Mouse (Mus musculus) layer of hippocampus, postnatal 36 days (tissue): ENCODE data around the gene Prkag2. TPM values are rescaled to one million over a fixed set of nuclear protein-coding genes. Genes with fewer than 3 reads are reported as not detected.

Experiments
- DNase-seq, 2 experiments: peaks; one replicate each; pipeline ENCODE4 v3.0.0; 2022
- total RNA-seq, 2 experiments: library from RNA; stranded (reverse); gene quantifications; 2 replicates each; pipeline ENCODE4 v1.2.3; 2021

Gene Prkag2
- total RNA-seq, 2 experiments from 2014 or later, result 180 to 182 TPM

DNA sequence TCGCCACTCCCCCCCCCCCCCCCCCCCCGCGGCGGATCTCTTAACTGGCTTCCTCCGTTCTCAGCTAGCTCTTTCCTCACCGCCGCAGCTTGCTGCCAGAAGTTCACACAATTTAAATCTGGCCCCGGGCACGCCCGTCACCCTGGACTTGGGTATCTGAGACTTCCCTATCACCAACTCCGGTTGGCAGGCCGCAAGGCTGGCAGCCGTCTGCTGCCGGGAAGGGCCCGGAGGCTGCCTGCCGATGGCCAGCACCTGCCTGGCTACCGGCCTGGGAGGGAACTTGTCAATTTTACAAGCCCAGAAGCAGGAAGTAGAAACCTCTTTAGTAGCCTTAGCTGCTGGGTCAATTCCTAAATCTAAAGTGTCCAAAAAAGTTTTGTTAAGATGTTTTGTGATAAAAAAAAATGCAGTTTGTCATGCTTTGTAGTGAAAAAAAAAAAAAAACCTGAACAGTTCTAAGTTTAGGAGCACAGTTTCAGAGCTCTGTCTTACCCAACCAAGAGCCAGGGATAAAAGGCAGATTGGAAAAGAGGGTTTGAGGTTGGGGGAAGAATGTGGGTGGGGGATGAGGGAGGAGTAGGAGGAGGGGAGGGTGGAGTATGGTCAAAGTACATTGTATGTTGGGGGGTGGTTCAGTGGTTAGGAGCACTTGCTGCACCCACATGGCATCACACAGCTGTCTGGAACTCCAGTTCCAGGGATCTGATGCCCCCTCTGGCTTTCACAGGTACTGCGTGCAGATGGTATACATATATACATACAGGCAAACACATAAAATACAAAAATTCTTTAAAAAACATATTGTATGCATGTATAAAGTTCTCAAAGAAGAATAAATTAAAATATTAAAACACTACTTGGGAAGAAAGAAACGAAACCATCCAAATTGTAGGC is 191.4 kb downstream of the Prkag2 start:
- DNase-seq, result peak in 1 of 2 experiments; percentile 70

DNA sequence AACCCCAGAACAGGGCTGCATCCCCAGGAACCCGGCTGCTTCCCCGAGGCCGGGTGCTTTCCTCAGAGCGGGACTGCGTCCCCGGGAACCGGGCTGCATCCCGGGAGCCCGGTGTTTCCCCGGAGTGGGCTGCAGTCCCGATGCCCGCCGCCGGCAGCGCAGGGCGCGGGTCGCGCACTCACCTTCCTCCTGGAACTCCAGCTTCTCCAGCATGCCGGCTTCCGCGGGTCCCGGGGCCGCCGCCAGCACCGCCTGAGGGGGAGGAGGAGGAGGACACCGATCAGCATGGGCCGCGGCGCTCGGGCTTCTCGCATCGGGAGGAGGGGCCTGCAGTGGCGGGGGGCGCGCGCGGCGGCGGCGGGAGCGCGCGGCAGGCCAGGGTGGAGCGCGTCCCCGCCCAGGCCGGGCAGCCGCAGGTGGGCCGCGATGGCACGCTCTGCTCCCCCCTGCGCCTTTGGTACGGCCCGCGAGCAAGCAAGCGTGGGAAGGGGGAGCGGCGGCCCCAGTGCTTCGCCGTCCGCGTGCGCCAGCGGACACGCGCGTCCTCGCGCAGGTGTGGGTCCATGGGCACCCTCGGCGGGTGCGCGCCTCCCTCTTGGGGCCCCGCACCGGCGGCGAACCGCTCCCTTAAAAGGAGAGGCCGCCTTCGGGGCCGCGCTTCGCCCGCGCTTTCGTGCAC is 192.2 kb downstream of the Prkag2 start:
- DNase-seq, result peak; percentile 84 to 85

DNA sequence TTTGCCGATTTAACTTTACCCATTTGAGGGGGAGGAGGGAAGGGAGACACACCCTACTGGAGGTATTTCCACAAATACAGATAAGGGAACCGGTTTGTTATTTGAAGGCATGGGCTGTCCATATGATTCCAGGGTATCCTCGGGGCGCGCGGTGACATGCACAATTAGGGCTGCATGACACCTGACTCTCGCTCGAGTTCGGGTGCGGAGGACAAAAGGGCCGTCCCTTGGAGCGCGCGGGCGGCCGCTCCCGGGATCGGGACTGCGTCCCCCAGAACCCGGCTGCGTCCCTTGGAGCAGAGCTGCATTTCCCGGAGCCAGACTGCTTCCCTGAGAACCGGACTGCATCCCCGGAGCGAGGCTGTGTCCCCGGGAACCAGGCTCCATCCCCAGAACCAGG is 192.7 kb downstream of the Prkag2 start:
- peak in 1 of 2 experiments; percentile 30 for DNase-seq

GRCm38 (mm10) chr5:24906844-24907243 is 193.6 kb downstream of the Prkag2 start:
- no peak for DNase-seq

DNA sequence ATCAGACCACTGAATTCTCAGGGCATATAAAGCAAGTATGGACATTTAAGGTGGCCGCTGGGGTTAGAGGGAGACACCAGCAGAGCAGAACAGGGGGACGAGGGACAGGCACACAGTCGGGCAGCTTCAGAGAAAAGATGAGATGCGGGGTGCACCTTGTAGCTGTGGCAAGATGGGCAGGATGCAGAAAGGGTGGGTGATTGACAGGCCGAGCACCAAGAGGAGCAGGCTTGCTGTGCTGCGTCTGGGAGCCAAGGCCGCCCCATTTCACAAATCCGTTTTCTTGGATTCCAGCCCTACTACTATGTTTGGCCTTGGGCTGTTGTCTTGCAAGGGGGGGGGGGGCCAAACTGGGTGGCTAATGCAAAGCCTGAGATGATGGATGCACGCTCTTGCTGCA is 195.5 kb downstream of the Prkag2 start:
- DNase-seq, result no peak

DNA sequence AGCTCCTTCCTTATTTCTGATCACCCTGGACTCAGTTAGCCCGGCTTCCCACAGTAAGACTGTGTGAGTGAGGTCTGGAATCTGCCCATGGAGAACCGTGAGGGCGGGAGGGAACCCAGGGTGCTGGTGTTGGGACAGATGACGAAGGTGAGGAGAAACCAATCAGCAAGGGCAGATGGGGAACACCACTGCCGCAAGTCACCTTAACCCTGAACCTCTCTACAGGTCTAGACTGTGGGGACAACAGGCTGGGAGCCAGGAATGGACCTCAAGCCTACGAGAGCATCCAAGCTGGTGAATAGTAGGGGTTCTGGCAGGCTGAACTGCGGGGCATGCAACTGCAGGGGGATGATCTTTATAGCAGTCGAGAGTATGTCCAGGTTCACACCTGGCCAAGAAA is 196.0 kb downstream of the Prkag2 start:
- DNase-seq, result no peak

DNA sequence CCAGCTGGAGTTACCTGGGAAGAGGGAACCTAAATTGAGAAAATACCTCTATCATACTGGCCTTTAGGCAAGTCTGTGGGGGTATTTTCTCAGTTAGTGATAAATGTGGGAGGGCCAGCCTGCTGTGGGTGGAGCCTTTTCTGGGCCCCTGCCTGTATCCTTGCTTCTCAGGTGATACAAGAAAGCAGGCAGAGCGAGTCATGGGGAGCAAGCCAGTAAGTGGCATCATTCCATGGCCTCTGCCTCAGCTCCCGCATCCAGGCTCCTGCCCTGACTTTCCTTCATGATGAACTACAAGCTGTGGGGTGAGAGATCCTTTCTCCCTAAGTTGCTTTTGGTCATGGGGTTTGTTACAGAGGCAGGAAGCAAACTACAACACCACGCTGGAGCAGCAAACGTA is 196.4 kb downstream of the Prkag2 start:
- no peak for DNase-seq

DNA sequence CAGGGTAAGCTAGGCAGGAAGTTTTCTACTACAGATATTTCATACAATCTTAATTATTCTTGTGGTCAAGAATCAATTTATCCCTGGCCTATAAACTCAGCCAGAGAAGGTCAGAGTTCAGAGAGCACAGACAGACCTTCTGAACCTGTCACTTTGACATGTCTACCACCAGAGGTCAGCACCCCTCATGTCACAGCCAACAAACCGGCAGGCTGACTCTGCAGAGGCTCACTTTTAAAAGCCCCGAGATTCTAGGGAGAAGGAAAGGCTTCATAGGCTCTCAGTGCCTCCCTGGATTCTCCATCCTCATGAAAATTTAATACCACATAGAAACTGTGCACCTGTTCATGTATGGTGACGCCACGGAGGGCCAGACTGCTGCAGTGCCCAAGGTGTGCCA is 197.6 kb downstream of the Prkag2 start:
- DNase-seq, result no peak

DNA sequence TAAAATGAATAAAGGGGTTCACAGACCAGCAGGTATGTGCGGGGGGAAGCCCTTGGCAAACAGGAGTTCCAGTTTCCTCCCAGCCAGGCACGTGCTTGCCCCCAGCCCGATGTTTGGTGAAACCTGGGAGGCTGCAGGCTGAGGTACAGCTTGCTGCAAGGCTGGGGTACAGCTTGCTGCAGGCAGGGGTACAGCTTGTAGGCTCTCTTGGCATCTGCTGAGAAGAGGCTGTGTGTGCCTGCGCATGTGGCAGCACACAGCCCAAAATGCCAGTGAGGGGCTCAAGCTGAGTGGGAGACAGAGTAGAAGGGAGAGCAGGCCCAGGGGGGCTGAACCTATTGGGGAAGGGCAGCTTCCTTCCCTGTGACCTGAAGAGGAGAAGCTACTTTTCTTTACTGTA is 204.8 kb downstream of the Prkag2 start:
- DNase-seq, result peak in 1 of 2 experiments; percentile 39

DNA sequence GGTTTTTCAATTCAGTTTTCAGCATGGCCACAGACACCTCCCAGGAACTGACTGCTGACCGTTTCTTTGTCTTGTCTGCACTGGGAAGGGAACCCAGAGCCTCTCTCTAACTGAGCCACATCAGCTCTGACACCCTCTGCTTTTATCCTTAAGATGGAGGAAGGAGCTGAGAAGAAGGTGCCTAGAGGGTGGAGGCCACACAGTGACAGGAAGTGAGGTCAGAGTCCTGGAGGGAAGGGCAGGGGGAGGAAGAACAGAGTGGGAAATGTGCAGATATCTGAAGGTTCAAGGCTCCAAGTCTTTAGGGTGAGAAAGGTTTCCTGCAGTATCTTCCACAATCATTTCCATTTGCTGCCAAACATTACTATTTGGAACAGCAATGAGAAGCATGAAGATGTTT is 205.6 kb downstream of the Prkag2 start:
- no peak for DNase-seq

DNA sequence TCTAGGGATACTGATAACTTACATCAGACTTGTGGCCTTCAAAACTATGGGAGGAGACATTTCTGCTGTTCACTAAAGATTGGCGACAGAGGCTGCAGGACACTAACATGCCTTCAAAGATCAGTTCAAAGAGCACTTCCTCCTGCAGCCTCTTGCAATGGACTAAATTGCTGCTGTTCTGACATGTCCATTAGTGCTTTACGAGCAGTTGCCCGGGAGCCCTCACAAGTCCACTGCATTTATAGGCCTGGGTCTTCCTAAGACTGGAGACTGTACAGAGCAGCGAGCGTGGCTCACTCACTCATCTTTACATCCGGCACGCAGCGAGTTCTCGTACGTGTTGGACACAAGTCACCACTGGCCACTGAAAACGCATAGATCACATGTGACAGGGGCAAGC is 208.0 kb downstream of the Prkag2 start:
- no peak for DNase-seq

DNA sequence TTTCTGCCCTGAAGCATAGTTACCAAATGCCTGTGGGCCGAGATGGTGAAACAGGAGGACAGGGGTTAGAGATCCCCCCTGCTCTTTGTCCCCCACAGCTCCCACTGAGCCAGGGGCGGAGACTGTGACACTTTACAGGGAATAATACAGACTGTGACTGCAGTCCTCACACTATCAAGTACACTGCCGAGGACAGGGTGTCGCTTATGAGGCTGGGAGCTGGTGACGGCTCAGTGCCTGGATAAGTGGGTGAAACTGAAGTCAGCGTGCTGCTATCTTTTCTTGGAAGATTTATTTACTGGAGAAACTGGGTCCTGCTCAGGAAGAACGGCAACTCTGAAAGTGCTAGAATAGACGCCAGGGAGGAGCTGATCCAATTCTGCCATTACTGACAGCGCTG is 210.6 kb downstream of the Prkag2 start:
- DNase-seq, result no peak

GRCm38 (mm10) chr5:24888874-24889591 is 211.4 kb downstream of the Prkag2 start:
- no peak for DNase-seq

- no peak for DNase-seq
These were observed 213.2 kb downstream of the Prkag2 start for GRCm38 (mm10) chr5:24887271-24887670.

- no peak for DNase-seq
These were observed 221.7 kb downstream of the Prkag2 start for GRCm38 (mm10) chr5:24878713-24879112.

- DNase-seq, result no peak
These were observed 222.4 kb downstream of the Prkag2 start for GRCm38 (mm10) chr5:24877836-24878624.

- no peak for DNase-seq
These were observed 223.8 kb downstream of the Prkag2 start for GRCm38 (mm10) chr5:24876653-24877052.

DNA sequence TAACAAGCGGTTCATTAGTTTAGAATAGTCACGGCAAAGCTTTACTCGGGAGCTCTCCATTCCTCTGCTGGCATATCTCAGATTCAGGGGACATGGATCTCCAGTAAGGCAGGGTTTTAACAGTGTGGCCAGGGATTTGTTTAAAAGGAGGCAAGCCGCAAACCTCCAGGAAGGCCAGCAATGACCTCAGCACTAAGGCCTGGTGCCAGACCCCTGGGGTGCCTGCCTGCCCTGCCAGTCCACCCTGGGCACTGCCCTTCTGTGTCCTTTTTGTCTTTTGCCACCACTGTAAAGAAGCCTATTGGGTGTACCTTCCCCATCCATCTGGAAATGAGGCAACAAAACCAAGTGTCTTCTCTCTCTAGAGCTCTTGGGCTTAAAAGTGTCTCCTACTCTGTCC is 226.3 kb downstream of the Prkag2 start:
- DNase-seq, result peak in 1 of 2 experiments; percentile 60

- no peak for DNase-seq
These were observed 227.2 kb downstream of the Prkag2 start for GRCm38 (mm10) chr5:24873221-24873620.

- peak in 1 of 2 experiments; percentile 38 for DNase-seq
These were observed 229.2 kb downstream of the Prkag2 start for GRCm38 (mm10) chr5:24871276-24871675.

DNA sequence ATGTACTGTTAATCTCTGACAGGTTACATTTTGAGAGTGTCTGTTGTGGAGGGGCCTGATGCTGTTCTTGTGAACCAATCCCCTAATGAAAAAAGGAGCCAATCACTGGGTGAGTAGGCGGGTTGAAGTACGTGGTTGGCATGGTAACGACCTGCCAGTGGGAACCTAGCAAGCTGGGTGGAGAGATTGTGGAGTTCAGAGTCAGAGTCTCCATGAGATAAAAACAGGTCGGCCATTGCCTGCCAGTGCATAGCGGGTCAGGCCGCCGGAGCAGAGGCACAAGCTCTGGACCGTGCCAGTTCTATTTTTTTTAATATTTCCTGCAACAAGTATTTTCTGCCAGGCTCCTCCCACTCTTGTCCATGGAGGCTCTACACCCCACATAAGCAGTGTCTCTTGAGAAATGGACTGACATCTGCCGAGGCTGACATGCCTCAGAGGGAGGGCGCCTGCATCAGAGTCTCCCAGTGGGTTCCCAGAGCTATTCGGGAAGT is 230.6 kb downstream of the Prkag2 start:
- no peak for DNase-seq

DNA sequence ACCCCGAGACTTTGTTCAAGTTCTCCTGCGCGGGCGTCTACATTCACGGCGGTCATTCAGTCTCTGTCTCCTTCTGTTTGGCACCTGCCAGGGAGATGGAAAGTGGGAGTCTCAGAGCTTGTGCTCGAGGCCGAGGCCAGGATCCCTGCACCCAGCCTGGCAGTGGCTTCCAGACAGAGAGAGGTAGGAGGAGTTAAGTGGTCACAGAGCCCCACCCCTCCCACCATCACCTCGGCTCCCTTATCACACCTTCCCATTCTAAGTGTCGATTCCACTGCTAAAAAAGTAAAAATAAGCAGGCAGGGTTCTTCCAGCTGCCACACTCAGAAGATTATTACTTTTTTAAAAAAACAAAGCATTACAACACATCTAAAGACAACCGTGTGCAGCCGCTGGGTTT is 236.6 kb downstream of the Prkag2 start:
- no peak for DNase-seq
